Mouse (Mus musculus) MEL (cell line): Measurements from ENCODE around the gene Plcxd2. TPM values are rescaled to one million over a fixed set of nuclear protein-coding genes. Genes with fewer than 3 reads are reported as not detected.
A peak's percentile ranks its signal among the peaks of the same experiment; 100 is the strongest.

Experiments used
- DNase-seq: peaks from one replicate; pipeline ENCODE4 v3.0.0; 2011; ENCODE audit warnings: low read depth, low spot score
- H3K27ac ChIP-seq: 2 replicates; pipeline ENCODE4 v1.5.1; 2012; ENCODE audit warnings: low read depth, mild to moderate bottlenecking, control low read depth, low read length, moderate library complexity; ENCODE audit not compliant: control insufficient read depth
- H3K27me3 ChIP-seq, 2 experiments: fragments of 150-350 bp in 1 of 2; sonication (generic) in 1 of 2; 2 replicates each; pipeline ENCODE4 v1.6.1; 2012; ENCODE audit warnings: low read length in 2 of 2, mild to moderate bottlenecking in 2 of 2, improper control_type of control experiment in 1 of 2, moderate library complexity in 1 of 2; ENCODE audit not compliant: insufficient read depth in 2 of 2, control insufficient read depth in 1 of 2
- H3K36me3 ChIP-seq, 2 experiments: 2 replicates each; pipeline ENCODE4 v1.6.1; 2012 to 2014; ENCODE audit warnings: low read length in 2 of 2, improper control_type of control experiment in 1 of 2, inconsistent platforms in 1 of 2, mild to moderate bottlenecking in 1 of 2; ENCODE audit not compliant: insufficient read depth in 2 of 2, control insufficient read depth in 1 of 2
- H3K4me1 ChIP-seq, 2 experiments: fragments of 150-350 bp in 1 of 2; sonication (generic) in 1 of 2; 2 replicates each; pipeline ENCODE4 v1.6.1; 2012; ENCODE audit warnings: low read length in 2 of 2, improper control_type of control experiment in 1 of 2, mild to moderate bottlenecking in 1 of 2; ENCODE audit not compliant: insufficient read depth in 2 of 2, control insufficient read depth in 1 of 2
- H3K4me3 ChIP-seq, 2 experiments: fragments of 150-350 bp in 1 of 2; sonication (generic) in 1 of 2; 2 replicates each; pipeline ENCODE4 v1.5.1; 2012; ENCODE audit warnings: low read depth in 2 of 2, low read length in 2 of 2, mild to moderate bottlenecking in 2 of 2, moderate library complexity in 2 of 2, control low read depth in 1 of 2, improper control_type of control experiment in 1 of 2; ENCODE audit not compliant: control insufficient read depth in 1 of 2, insufficient read depth in 1 of 2
- H3K79me2 ChIP-seq: 2 replicates; pipeline ENCODE4 v1.6.1; 2012; ENCODE audit warnings: mild to moderate bottlenecking, low read length, moderate library complexity; ENCODE audit not compliant: control insufficient read depth, poor library complexity, insufficient read depth
- H3K9ac ChIP-seq: 2 replicates; pipeline ENCODE4 v1.6.1; 2012; ENCODE audit warnings: low read depth, mild to moderate bottlenecking, control low read depth, low read length, moderate library complexity; ENCODE audit not compliant: control insufficient read depth, poor library complexity, severe bottlenecking
- H3K9me3 ChIP-seq: fragments of 150-350 bp; sonication (generic); replicated peaks from 2 replicates; pipeline ENCODE4 v1.6.1; 2012; ENCODE audit warnings: mild to moderate bottlenecking, low read length, improper control_type of control experiment, moderate library complexity; ENCODE audit not compliant: insufficient read depth
- CHD2 ChIP-seq: IDR thresholded peaks from 2 replicates; pipeline ENCODE4 v1.6.1; 2011; ENCODE audit warnings: low read length, improper control_type of control experiment
- EP300 ChIP-seq, 2 experiments: IDR thresholded peaks; 2 replicates each; pipeline ENCODE4 v1.6.1; 2011; ENCODE audit warnings: improper control_type of control experiment in 2 of 2, low read length in 2 of 2, low read depth in 1 of 2, mild to moderate bottlenecking in 1 of 2
- KAT2A ChIP-seq: conservative IDR thresholded peaks from 2 replicates; pipeline ENCODE4 v1.6.1; 2012; ENCODE audit warnings: low read depth, low read length, improper control_type of control experiment, inconsistent platforms
- MYB ChIP-seq: IDR thresholded peaks from 2 replicates; pipeline ENCODE4 v1.6.1; 2011; ENCODE audit warnings: mild to moderate bottlenecking, low read depth, low read length, improper control_type of control experiment
- POLR2A ChIP-seq, 2 experiments: IDR thresholded peaks; 2 replicates each; pipeline ENCODE4 v1.6.1; 2011 to 2012; ENCODE audit warnings: low read length in 2 of 2, mild to moderate bottlenecking in 2 of 2, control low read depth in 1 of 2, improper control_type of control experiment in 1 of 2, low read depth in 1 of 2, moderate library complexity in 1 of 2; ENCODE audit not compliant: control insufficient read depth in 1 of 2, insufficient read depth in 1 of 2, poor library complexity in 1 of 2
- POLR2AphosphoS2 ChIP-seq: IDR thresholded peaks from 2 replicates; pipeline ENCODE4 v1.6.1; 2011; ENCODE audit warnings: low read length, improper control_type of control experiment
- SIN3A ChIP-seq: IDR thresholded peaks from 2 replicates; pipeline ENCODE4 v1.6.1; 2012; ENCODE audit warnings: low read length, improper control_type of control experiment, inconsistent platforms
- TBP ChIP-seq: IDR thresholded peaks from 2 replicates; pipeline ENCODE4 v1.8.0; 2011; ENCODE audit warnings: low read depth, low read length, improper control_type of control experiment
- USF1 ChIP-seq: IDR thresholded peaks from 2 replicates; pipeline ENCODE4 v1.6.1; 2014; ENCODE audit warnings: low read depth, mild to moderate bottlenecking, inconsistent platforms, low read length, improper control_type of control experiment, moderate library complexity
- USF2 ChIP-seq, 2 experiments: IDR thresholded peaks; 2 replicates each; pipeline ENCODE4 v1.6.1; 2011 to 2012; ENCODE audit warnings: improper control_type of control experiment in 2 of 2, low read length in 2 of 2, borderline replicate concordance in 1 of 2, inconsistent platforms in 1 of 2, low read depth in 1 of 2, mild to moderate bottlenecking in 1 of 2; ENCODE audit not compliant: insufficient read depth in 1 of 2
- polyA plus RNA-seq, 2 experiments: library from polyadenylated mRNA; stranded (reverse) in 1 of 2; unstranded in 1 of 2; fragments of >175 nt in 1 of 2; fragments of >200 nt in 1 of 2; gene quantifications; 2 replicates each; pipeline versions ENCODE4 v1.2.1 to v1.2.4; 2012; ENCODE audit warnings: low replicate concordance in 2 of 2, low read depth in 1 of 2; ENCODE audit not compliant: insufficient read length in 2 of 2, insufficient read depth in 1 of 2, missing spikeins in 1 of 2
- total RNA-seq: library from RNA; depleted of rRNA; stranded (reverse); fragments of 300-350 nt; gene quantifications from 2 replicates; pipeline ENCODE4 v1.2.3, GENCODE M21; 2012

The Plcxd2 gene
- total and polyA plus RNA-seq, 3 experiments = not detected

- no peaks in the 10 kb centered on the region for H3K4me1 ChIP-seq
- TF ChIP-seq SIN3A = no peak
- TF ChIP-seq, all 39 proteins: peak for 0
- Histone ChIP-seq H3K36me3 (no peaks in the 10 kb centered on the region), H3K9ac (no peak overlapping the region), H3K79me2 (no peaks in the 10 kb centered on the region), H3K4me3 (no peak overlapping the region), H3K9me3 (no peaks in the 10 kb centered on the region), H3K27ac (no peak overlapping the region), H3K27me3 (no peaks in the 10 kb centered on the region)
- DNase-seq = no peak
Measured at GRCm38 (mm10) chr16:45973959-45974686, 35.9 kb downstream of the Plcxd2 start.

- no peak for TF ChIP-seq EP300 (IDR thresholded peaks at IDR 0.05; ENCODE audit: low read depth in 1 of 2, low read length in 2 of 2)
- TF ChIP-seq USF2 (IDR thresholded peaks at IDR 0.05; ENCODE audit: borderline replicate concordance in 1 of 2, insufficient read depth in 1 of 2, low read depth in 1 of 2, low read length in 2 of 2) = 0 out of 4 replicates have a peak, but pooled peaks of 1 of the 2 experiments have one; percentile 34
- no peak for TF ChIP-seq POLR2A (IDR thresholded peaks at IDR 0.05; ENCODE audit: control insufficient read depth in 1 of 2, insufficient read depth in 1 of 2, low read depth in 1 of 2, low read length in 2 of 2, poor library complexity in 1 of 2)
- TF ChIP-seq USF1 = 0 out of 2 replicates have a peak, but pooled peaks have one; percentile 42
- TF ChIP-seq CHD2 = no peak
- no peaks in the 10 kb centered on the region for H3K9me3 ChIP-seq
- H3K4me3 ChIP-seq = no peak overlapping the region
- no peaks in the 10 kb centered on the region for H3K4me1 ChIP-seq
- no peaks in the 10 kb centered on the region for H3K36me3 ChIP-seq
- H3K79me2 ChIP-seq = no peaks in the 10 kb centered on the region
- no peak overlapping the region for H3K9ac ChIP-seq
- DNase-seq = no peak
- no peaks in the 10 kb centered on the region for H3K27me3 ChIP-seq
- H3K27ac ChIP-seq = no peak overlapping the region
Measured at GRCm38 (mm10) chr16:45970187-45970586, 39.8 kb downstream of the Plcxd2 start.

DNA sequence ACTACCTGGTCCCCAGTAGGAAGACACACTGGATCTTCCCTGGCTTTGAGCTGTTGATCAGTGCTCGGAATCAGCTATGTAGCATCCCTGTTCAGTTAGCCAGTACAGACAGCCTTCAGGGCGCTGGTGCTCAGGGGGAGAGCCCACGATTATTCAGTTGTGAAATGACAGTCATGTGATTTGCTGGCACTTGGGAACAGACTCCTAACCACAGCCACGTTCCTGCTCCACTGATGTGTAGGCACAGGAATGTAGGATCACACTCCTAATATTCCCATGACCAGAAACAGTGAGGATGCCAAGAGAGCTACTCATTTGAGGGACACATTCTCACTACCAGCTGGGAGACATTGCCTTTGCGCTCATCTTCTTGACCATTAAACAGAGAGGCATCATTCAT is 41.3 kb downstream of the Plcxd2 start:
- Histone ChIP-seq H3K79me2 (no peaks in the 10 kb centered on the region), H3K4me1 (no peaks in the 10 kb centered on the region), H3K9ac (no peak overlapping the region)
- TF ChIP-seq TBP = no peak
- TF ChIP-seq CHD2 = no peak
- no peak for TF ChIP-seq KAT2A
- TF ChIP-seq POLR2AphosphoS2 = no peak
- no peak for TF ChIP-seq MYB
- no peak for TF ChIP-seq EP300 (IDR thresholded peaks at IDR 0.05; ENCODE audit: low read depth in 1 of 2, low read length in 2 of 2)
- TF ChIP-seq, all 39 proteins: peak for 0
- no peaks in the 10 kb centered on the region for H3K9me3 ChIP-seq
- H3K27me3 ChIP-seq = no peaks in the 10 kb centered on the region
- DNase-seq = no peak
- no peak overlapping the region for H3K27ac ChIP-seq
- H3K4me3 ChIP-seq = no peak overlapping the region
- H3K36me3 ChIP-seq = no peaks in the 10 kb centered on the region
